Mouse (Mus musculus): ENCODE results near the gene Tbc1d8. TPM values are rescaled to one million over a fixed set of nuclear protein-coding genes. Genes with fewer than 3 reads are reported as not detected.

The Tbc1d8 gene
- 1 to 10 TPM in 1 of 2 experiments, under 1 TPM in 1; 0.41 to 1.4 TPM for polyA plus RNA-seq (2017; shearing (Covaris generic))

DNA sequence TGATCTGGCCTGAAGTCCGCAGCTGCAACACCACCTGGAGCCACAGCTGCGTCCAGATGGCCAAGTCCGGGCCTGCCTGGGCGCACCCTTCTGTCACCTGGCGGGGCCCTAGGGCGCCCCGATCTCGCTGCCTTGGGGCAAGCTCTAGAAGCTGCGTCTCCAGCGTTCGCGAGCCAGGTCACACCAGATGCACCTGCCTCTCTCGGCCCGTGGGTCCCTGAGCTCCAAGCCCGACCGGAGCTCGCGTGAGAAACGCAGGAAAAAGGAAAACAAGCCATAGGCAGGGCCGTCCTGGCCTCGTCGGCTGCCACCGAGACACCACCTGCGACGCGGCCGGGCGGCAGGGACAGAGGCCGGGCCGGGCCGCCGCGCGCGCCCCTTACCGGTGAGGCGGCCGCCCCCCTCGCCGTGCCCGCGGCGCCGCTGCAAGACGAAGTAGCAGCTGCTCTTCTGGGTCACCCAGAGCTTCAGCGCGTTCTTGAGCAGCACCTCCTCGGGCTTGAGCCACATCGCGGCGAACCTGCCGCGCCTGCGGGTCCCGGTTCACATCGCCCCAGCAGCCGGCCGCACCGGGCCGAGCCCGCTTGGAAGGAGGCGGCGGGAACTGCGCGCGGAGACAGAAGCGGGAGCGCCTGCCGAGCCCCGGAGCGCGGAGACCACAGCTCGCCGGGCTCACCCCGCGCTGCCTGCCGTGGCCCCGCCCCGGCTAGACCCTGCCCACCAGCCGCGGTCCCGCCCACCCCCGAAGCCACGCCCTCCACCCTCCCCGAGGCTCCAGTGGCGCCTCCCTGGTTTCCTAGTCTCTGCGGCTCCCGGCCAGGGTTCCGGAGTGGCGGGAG lies at the start of gene Tbc1d8:
Gene Tbc1d8 (minus strand): TSS at position 699 of the 839 bp plus-strand sequence.
- ATAC-seq, result peak; percentile 72

DNA sequence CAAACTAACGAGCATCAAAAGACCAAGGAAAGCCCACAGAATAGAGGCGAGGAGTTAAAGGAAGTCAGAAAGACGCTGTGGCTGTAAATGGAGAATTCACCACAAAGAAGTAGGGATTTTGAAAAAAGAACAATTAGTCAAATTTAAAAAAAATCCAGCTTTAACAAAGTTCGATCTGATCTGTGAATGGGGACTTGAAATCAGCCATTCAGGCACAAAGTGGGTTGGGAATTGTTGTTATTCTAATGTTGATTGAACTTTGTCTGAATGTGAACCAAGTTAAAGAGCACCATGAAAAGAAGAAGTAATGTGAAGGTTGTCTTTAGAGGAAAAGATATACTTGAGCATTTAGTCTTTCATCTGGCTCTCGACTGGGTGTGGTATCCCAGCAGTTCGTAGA lies 49.8 kb upstream of the Tbc1d8 start:
- ATAC-seq, result no peak

DNA sequence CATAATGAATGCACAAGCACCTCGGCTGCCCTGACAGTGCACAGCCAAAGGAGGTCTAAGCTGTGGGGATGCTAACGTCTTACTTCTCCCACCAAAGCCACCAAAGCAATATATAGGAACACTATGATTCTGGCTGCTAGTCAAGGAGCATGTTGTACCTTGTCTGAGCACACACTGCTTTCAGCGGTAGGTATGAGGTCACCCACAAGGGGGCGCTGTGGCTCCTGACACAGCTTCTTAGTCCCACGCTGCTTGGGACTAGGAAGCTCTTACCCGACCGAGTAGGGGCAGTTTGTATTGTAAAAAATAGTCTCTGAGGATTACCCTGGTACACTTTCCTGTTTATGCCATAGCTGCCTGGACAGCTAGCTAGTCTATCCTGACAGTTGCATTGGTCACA lies 48.9 kb upstream of the Tbc1d8 start:
- peak; percentile 73 for ATAC-seq

DNA sequence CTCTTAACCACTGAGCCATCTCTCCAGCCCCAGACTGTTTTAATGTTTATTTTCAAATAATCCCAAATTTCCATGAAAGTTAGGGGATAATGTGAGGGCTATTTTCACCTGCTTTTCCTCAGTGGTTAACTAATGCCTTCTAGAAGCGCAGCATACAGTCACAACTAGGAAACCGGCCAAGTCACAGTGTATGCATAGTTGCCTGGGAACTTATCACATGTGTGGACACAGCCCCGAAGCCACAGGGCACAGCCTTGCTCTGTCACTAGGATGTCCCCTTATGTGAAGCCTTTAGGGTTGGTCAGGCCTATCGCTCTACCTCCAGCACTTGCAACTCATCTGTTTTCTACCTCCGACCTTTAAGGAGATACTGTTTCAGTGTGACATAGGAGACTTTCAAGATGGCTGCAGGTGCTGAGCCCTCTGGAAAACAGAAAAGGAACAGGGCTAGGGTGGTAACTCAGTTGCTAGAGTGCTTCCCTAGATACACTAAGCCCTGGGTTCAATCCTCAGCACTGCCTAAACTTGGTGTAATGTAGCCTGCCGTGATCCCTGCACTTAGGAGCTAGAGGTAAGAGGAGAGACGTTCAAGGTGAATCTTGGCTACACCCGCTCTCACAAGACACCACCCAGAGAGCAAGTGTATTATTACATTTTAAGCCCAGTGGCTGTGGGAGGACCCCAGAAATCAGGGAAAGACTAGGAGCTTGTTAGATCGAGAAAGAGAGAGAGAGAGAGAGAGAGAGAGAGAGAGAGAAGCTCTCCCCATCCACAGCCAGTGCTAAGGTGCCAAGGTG lies 48.0 kb upstream of the Tbc1d8 start:
- no peak for ATAC-seq

DNA sequence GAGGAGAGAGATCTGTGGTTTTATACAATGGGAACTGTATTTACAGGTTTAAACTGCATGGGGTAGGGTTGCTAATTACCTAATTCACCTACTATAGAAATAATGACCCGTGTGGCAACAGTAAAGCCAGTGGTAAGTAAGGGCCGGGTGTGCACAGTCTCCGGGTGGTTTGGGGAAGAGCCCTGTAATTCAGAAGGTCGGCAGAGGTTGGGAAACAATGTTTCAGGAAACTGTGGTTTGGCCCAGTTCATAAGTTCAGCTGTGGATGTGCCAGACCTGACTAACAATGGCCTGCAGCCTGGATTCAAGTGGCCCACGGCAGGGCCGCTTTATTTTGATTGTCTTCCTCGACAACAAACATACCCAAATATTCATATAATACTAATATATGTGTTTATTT lies 47.2 kb upstream of the Tbc1d8 start:
- no peak for ATAC-seq

DNA sequence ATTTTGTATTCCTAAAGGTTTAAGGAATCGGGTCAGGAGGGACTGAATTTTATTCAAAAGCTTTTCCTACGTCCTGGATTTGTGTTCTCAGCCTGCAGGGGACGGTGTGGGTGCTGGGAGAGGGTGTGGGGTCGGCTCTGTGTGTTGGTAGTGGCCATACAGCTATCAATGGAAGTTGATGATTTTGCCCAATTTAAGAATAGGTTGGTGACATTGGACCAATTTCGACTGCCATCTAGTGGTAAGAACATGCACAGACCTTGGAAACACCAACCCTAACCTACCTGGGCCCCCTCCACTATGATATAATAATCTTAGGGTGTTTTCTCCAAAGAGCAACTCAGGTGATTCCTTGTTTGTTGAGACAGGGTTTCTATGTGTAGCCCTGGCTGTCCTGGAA lies 44.0 kb upstream of the Tbc1d8 start:
- ATAC-seq, result peak; percentile 49

DNA sequence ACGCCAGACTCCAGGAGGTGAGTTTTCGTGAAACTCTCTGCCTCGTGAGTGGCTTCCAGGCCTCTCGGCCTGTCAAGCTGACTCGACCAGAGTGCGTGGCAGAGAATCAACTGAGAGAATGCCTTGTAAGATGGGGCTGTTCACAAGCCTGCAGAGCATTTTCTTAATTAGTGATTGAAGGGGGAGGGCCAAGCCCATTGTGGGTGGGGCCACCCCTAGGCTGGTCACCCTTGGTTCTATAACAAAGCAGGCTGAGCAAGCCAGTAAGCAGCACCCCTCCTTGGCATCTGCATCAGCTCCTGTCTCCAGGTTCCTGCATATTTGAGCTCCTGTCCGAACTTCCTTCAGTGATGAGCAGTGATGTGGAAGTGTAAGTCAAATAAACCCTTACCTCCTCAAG lies 42.8 kb upstream of the Tbc1d8 start:
- no peak for ATAC-seq

DNA sequence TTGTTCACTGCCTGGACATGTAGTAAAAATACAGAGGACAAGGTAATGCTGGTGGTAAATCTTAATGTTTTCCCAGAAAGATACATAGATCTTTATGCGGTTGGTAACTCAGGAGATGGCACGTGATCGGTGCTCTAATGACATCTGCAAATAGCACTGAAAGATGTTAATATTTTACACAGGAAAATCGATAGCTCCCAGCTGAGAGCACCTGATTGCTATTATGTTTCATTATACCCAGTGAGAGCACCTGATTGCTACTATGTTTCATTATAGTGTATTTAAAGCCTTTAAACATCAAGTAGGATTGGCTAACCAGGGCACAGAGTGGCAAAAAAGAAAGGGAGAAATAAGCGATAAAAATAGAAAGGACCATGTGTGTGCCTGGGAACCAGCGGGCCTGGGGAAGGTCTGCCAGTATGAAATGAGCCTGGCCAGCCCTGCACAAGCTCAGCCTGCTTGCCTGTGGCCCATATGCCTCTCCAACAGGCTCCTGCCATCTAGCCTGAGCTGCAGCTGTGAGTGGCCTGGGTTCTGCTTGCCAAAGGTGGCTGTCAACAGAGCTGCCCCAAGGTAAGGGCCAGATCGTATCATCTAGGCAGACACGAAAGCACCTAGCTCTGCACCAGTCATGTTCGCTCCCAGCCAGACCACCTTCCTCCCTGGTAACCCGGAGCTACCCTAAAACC lies 36.9 kb upstream of the Tbc1d8 start:
- no peak for ATAC-seq

DNA sequence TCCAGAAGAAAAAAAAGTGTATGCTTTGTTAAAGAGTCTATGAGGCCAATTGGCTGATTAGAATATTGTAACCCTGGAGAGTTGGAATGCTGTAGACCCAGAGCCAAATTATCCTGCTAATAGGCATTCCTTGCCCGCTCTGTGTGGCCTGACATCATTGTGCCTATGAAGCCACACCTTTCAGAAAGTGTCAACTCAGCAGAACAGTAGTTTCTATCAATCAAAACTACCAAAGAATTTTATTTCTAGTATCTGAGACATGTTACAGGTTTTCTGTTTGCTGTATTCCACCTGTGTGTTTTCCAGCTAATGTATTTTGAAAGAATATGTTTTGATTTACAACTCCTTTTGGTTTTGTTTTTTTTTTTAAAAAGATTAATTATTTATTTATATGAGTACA lies 33.6 kb upstream of the Tbc1d8 start:
- ATAC-seq, result no peak

DNA sequence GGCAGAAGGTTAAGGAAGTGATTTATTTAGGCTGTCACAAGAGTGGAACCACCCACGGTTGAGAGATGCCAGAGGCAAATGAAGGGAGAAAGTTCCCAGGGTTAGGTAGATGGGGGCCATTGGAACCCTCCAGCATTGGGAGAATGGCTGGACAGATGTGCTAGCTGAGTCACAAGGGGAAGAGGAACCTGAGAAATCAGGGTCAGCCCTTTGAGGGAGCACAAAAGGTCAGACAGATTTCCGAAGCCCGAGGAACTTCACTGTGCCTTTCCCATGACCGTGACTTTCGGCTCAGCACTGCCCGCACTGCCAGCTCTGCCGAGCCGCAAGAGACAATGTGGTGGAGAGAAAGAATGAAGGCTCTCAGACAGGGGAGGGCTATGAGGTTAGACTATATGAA lies 33.2 kb upstream of the Tbc1d8 start:
- no peak for ATAC-seq

DNA sequence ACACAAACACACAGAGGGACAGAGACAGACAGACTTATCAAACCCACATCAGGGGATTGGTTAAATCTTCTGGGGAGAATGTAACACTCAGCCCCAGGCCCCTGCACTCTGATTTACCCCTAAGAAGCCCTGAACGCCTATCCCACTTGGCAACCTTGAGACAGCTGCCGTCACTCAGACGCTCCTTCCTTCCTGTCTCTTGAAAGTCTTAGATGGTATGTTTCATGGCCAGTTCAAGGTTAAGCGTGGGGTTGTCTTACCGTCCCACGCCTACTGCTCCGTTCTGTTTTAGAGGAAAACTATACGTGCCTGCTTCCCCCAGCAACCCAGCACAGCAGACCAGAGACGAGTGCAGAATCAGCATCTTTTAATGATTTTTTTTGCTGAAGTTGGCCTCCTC lies 27.0 kb upstream of the Tbc1d8 start:
- no peak for ATAC-seq

DNA sequence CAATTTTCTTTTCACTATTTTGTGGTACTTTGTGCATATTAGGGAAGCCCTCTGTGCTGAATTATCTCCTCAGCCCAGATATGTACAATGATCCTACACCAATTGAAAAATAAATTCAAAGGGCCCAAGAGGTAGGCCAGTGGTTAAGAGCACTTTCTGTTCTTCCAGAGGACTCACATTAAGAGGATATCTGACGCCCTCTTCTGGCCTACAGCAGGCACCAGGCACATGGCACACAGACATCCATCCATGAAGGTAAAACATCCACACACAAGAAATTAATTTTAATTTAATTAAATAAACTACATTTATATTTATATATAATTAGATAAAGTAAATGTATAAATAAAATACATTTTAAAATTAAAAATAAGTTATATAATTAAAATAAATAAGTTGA lies 25.7 kb upstream of the Tbc1d8 start:
- no peak for ATAC-seq

DNA sequence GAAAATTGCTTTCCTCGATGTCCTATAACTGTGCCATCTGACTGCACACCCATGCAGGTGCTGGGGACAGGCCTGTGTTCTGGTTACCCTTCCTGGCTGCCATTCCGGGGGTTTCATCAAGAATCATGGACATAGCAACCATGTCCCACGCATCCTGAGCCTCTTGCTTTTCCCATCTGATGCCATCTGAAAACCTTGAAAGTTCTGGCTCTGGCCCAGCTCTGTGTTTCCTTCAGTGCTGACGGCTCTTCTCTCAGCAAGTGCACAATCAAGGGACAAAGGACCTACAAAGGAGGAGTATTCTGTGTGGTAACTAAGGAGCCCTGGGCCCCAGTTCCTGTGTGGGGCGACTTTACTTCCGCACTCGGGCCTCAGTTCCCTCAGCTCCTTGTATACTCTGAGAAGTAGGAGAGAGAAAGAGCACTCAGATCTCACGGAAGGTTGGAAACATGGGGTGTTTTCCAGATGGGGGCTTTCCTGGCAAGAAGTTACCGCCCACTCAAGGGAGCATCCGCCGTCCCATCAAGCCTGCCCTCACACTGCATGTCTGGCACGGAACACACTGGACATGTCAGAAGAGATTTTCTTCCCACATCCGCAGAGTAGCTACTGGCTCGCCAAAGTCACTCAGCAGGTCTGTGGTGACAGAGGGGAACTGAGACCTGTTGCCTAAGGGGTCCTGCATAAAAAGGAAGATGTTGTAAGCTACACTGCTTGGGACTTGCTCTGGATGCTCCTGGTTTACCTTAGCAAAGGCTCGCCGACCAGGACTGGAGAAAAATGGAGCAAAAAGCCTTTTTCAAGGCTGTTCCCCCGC lies 24.5 kb upstream of the Tbc1d8 start:
- no peak for ATAC-seq

DNA sequence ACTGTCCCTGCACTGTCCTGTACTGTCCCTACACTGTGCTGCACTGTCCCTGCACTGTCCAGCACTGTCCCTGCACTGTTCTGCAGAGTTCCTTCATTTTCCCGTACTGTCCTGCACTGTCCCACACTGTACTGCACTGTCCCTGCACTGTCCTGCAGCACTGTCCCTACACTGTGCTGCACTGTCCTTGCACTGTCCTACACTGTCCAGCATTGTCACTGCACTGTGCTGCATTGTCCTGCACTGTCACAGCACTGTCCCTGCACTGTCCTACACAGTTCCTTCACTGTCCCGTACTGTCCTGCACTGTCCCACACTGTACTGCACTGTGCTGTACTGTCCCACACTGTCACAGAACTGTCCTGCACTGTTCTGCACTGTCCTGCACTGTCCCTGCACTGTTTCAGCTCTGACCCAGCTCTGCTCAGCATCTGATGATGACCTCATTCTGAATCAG lies 21.0 kb upstream of the Tbc1d8 start:
- no peak for ATAC-seq

DNA sequence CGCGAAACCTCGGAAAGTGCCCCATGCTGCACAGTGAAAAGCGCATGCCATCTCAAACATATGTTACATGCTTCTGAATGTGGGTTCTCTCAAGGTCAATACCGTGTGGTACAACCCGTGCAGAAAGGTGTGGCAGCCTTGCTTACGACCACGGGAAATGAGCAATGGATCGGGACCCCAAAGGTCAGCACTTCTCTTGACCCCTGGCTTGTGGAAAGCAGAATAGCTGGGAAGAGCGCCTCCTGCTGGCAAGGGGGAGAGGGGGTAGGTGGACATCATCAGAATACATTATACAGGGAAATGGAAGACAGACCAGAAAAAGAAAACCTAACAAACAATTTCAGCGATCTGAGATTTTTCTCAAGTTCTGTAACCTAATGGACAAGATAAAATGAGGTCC lies 19.2 kb upstream of the Tbc1d8 start:
- ATAC-seq, result no peak

DNA sequence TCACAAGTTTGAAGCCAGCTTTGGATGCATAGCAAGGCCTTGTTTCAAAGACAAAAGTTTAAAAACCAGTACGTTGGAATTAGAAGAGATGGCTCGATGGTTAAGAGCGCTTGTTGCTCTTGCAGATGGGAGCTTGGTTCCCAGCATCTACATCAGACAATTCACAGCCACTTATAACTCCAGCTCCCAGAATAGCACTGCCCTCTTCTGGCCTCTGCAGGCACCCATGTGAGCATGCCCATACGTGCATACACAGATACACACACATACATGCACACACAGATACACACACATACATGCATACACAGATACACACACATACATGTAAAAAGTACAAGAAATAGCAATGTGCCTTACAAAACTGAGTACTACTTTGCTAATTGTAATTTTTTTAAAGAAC lies 18.4 kb upstream of the Tbc1d8 start:
- no peak for ATAC-seq

DNA sequence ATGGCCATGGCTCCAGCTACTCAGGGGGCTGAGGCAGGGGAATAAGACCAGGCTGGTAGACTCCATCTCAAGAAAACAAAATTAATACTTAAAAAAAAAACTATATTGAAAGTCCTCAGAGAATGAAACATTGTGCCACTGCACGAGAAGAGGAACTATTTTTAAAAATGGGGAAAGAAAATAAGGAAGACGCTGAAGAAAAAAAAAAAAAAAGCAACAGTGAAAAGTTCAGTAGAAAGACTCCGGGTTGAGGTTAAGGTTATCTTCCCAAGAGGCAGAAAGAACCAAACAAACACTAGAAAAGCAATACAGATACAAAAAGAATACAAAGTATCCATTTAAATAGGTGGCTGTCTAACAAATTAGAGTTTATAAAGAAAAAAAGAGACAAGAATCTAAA lies 15.1 kb upstream of the Tbc1d8 start:
- no peak for ATAC-seq

DNA sequence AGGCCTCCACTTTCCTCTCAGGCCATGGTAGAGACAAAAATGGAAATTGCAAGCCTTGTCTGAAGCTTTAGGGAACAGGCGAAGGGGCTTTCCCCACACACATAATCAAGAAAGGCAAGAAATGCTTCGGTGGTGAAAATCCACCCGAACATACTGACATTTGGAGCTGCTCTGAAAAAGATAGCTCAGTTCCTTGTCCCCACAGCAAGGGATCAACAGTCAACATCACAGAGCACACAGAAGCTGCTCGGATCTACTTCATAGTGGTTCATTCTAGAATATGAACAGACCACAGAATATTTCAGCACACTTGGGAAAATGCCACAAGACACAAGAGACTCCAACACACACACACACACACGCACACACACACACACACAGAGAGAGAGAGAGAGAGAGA lies 14.6 kb upstream of the Tbc1d8 start:
- ATAC-seq, result no peak

DNA sequence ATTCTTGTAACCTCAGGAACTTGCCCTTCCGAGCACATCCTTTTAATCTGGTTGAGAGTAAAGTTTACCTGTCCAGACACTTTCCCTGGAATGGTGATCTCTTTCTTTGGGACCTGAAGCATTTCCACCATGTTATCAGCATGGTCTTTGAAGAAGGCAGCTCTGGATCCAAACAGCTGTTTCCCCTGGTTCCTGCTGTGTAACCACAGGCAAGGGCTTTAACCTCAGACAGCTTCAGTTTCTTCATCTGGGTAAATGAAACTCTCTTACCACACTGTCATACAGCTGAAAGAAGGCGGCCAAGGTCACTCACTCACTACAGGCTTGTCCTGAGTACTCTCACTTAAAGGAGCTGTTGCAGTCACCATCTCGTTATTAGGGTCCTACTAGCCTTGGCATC lies 8.8 kb upstream of the Tbc1d8 start:
- no peak for ATAC-seq

DNA sequence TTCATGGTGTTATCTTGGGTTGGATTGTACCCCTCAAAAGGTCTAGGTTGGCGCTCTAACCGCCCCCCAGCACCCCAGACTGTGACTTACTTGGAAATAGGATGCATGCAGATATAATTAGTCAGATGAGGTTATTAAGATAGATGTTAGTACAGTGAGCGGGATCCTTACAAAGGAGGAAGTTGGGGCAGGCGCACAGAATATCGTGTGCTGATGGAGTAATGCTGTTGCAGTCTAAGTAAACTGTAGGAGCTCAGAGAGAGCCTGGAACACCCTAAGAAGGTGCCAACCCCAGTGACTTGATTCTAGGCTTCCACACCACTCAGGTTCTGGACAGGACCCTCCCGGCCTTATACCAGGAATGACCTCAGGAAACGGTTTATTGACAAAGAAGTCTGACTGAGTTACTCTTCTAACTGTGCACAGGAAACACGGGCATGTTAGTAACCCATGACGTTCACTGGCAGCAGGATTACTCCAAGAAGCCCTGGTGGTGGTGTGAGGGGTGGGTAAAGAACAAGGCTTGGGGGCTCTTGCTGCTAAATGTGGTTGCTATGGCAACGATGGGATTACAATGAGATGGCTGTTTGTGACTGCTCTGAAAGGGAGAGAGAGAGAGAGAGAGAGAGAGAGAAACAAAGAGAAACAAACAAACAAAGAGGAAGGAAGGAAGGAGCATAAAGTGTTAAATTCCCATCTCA lies 3.7 kb upstream of the Tbc1d8 start:
- no peak for ATAC-seq

DNA sequence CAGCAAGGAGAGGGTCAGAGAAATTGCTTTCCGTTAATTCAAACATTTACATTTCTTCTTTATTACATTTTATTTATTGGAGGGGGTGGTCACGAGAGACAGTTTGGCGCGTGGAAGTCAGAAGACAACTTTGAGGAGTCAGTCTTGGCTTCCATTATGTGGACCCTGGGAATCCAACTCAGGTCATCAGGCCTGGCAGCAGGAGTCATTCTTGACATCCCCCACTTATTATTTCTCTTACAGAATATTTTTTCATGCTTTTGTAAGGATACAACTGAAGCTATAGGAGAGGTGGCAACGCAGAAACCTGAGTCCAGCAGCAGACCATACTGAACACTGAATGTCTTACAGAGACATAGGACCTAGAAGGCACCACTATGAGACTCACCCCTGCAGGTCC lies 699 bp upstream of the Tbc1d8 start:
- no peak for ATAC-seq

DNA sequence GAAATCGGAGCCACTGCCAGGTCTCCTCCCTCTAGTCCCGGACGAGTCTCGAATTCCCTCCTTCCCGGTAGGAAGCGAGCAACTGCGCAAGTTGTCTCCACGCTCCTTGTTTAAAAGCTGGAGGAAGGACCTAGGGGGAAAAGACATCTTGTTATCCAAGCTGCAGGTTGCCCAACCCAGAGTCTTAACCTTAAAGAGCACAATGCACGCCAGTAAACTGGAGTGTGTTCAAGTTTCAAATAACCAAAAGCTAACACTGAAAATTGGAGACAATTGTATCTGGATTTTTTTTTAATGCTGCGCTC lies 293 bp upstream of the Tbc1d8 start:
- ATAC-seq, result no peak
